Mouse (Mus musculus) frontal cortex, postnatal 36 days (tissue): ENCODE measurements around the gene March10.

Experiments
- DNase-seq, 2 experiments: peaks; one replicate each; pipeline ENCODE4 v3.0.0; 2022; ENCODE audit warnings: low spot score in 2 of 2

March10 gene

DNA sequence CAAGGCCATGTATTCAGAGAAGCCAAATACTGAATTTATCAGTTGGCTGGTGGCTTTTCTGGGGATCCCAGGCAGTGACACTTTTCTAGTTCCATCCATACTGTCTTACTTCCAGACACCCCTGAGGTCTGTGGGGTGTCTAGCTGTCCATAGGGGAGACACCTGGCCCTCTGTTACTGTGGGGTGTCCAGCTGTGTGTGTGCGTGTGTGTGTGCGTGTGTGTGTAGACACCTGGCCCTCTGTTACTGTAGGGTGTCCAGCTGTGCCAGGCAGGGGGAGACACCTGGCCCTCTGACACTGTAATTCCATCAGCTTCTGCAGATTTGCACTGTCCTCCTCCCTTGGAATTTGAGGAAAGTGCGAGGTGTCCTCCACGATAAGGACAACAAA is 102.6 kb downstream of the March10 start:
- DNase-seq, result no peak

DNA sequence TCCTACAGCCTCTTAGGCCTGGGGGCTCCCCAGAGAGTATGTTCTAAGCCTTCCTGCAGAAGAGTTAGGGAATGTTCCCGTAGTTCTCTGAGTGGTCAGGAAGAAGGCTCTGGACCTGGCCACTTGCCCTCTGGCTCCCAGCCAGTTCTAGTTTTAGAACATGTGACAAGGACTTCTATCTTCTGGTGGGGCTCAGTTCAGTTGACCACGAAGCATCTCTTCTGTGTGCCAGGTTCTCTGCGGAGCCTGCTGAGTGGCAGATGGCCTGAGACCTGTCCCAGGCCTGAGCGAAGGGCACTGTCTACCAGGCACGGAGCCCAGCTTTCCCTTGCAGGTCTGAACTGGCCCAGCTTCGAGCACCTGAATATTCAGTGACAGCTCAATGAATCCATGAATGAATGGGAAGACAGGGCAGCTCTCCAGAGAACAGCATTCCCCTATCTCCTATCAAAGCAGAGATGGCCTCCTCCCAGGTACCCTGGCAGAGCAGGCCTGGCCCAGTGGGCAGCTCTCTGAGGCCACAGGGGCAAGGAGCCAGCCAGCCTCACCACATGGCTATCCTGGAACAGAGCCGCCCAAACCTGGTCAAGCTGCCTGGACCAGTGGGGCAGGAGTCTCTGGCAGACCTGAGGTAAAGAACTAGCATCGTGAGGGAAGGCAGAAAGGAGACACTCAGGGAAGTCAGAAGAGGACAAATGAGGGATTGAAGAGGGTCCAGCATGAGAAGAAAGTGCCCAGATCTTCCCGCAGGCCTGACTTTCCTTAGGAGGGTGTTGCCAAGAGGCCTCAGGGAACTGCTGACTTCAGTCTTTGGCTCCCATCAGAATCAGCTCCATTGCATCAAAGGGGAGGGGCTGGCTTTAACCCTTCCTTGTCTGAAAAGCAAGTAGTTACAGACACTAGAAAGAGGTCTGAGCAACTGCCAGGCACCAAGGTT is 103.3 kb downstream of the March10 start:
- DNase-seq, result no peak

DNA sequence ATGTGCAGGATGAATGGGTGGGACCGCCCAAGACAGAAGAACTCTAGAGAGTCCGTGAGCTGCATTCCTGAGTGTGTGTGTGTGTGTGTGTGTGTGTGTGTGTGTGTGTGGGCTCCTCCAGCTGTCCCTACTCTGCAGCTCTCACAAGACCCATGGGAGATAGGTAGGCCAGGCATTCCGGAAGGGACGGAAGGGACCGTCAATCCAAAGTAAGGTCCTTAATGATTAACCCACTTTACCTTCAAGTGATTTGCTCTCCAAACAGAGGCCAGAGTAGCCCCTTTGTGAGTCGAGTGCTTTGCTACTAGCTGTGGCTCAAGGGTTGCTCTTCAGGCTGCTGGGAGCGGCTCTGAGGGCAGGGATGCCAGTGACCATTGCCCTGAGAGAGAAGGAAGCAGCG is 104.4 kb downstream of the March10 start:
- DNase-seq, result no peak

DNA sequence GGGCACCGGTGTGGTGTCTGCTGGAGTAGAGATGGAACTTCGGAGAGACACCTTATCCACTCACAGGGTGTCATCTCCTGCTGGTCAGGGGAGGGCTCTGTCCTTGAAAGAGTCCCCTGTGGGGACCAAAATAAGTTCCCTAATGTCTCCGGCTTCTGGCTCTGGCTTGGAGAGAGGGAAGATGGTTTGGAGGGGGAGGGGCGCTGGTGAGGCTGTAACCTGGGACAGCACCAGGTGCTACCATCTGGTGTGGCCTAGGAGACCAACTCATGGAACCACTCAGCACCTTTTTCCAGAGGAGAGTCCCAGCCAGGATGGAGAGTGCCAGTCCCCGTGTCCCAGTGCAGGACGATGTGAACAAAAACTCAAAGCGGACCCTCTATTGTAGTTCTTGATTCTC is 105.9 kb downstream of the March10 start:
- no peak for DNase-seq

DNA sequence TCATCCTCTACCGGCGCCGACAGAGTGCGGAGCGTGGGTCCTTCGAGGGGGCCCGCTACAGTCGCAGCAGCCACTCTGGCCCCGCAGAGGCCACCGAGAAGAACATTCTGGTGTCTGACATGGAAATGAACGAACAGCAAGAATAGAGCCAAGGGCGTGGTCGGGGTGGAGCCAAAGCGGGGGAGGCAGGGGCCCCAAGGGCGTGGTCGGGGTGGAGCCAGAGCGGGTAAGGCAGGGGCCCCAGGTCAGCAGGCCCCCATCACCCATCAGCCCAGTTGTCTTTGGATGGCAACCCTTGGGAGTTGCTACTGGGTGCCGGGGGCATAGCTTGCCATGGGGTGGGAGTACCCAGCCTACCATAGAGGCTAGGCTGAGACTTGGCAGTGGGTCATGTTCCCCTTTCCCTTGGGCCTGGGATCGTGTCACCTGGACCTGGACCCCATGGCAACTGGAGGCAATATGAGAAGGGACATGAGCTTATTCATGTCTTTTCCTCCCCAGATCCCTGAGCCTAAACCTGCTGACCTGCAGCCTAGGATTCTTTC is 106.7 kb downstream of the March10 start:
- DNase-seq, result no peak

DNA sequence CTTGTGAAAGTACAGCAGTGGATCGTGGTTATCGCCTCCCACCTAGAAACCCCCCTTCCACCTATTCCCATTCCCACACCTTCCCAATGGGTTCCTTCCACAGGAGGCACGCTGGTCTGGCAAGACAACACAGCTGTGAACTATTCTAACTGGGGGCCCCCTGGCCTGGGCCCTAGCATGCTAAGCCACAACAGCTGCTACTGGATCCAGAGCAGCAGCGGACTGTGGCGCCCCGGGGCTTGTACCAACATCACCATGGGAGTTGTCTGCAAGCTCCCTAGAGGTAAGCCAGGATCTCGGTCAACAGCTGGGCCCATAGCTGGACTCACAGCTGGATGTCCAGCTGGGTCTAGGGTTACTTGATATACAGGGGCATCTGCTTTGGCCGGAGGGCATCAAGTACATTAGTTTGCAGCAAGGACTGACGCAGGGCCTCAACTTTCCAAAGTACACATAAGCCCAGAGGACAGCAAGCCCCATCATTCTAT is 108.0 kb downstream of the March10 start:
- DNase-seq, result no peak

DNA sequence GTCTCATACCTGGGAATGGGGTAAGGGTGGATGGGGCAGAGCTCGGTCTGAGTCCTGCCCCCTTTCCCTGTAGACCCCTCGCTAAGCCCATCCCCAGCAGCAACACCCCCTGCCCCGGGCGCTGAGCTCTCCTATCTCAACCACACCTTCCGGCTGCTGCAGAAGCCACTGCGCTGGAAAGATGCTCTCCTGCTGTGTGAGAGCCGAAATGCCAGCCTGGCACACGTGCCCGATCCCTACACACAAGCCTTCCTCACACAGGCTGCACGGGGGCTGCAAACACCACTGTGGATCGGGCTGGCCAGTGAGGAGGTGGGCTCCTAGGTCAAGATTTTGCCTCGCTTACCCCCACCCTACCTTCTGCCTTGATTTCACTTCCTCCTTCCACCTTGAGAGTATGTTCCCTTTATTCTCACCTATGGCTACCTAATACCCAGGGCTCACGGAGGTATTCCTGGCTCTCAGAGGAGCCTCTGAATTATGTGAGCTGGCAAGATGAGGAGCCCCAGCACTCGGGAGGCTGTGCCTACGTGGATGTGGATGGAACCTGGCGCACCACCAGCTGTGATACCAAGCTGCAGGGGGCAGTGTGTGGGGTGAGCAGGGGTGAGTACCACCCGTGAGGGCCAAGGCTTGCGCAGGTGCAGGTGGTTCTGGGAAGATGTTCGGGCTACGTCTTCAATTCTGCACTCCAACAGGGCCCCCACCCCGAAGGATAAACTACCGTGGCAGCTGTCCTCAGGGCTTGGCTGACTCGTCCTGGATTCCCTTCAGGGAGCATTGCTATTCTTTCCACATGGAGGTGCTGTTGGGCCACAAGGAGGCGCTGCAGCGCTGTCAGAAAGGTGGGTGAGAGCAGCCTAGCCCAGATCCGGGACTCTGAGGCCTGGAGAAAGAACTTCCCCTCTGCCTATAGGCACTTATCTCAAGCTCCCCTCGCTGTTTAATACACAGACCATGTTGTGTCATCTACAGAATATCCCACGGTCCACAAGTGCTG is 109.1 kb downstream of the March10 start:
- peak; percentile 87 to 89 for DNase-seq

DNA sequence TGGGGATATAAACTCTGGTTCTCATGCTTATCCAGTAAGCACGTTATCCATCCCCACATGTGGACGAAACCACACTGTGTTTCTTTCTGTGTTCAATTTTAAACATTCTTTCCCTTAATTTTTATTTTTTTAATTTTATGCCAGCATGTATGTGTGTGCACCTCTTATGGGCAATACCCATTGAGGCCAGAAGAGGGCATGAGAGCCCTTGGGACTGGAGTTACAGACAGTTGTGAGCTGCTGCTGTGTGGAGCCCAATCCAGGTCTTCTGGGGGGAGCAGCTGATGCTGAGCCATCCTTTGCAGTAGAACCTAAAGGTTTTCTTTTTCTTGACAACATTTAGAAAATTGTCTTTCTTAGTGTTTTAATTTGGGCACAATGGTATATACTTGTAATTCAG is 111.3 kb downstream of the March10 start:
- DNase-seq, result no peak

DNA sequence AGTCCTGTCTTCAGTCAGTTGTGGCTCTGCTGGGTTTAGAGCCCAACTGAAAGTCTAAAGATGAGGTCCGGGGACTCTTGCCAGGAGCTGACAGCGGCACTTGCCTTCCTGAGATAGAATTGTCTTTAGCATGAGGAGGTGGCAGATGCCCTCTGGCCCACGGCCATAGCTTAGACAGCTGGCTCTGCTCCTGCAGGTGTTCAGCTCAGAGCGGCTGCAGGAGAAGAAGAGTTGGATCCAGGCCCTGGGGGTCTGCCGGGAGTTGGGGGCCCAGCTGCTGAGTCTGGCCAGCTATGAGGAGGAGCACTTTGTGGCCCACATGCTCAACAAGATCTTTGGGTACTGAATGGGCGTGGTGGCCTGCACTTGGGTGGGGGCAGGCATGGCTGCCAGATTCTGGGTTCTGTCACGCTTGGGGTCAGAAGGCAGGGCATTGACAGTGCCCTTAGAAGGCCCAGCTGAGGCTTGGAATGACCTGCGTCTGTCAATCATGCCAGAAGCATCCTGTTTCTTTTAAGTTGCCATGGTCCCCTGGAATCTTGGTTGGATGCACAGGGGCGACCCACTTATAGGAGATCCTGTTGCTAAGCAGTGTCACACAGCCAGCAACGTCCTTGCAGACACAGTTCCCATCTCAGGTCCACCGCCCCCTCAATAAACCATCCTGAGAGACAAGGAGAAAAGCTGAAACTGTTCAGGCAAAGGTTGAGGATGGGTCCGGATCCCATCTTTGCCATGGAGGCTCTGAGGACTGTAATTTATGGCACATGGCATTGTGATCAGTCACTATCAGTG is 117.7 kb downstream of the March10 start:
- no peak for DNase-seq

DNA sequence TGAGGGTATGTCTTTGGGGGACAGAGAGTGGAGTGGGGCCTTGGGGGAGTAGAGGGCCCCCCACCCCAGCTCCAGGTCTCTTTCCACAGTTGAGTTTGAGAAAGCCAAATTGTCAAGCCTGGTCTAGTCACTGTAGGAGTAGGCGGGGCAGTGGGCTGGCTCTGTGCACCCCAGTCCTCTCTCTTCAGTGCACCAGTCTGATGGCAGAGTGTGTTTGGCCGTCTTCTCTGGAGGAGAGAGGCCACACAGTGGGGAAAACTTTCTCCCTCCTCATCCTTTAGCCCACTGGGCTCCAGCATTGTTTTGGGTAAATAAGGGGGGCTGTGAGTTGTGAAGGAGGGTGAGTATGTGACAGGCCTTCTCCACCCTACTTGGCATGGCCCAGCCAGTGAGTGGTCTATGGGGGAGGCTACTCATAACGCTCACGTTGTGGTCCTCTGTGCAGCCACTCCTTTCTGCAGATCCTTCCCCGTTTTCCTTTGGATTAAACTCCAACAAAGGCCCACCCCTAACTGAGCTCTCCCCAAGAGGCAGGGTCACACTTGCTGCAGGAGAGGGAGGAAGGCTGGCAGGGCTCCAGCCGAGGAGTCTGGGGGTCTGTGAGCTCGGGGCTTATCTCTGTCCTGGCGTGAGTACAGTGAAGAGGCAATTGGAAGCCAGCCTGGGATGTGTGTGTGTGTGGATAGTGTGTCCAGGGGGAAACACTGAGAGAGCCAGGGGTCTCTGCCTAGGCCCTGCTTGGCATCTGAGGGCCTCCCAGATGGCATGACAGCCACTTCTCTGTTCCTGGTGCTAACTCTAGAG is 122.5 kb downstream of the March10 start:
- no peak for DNase-seq

DNA sequence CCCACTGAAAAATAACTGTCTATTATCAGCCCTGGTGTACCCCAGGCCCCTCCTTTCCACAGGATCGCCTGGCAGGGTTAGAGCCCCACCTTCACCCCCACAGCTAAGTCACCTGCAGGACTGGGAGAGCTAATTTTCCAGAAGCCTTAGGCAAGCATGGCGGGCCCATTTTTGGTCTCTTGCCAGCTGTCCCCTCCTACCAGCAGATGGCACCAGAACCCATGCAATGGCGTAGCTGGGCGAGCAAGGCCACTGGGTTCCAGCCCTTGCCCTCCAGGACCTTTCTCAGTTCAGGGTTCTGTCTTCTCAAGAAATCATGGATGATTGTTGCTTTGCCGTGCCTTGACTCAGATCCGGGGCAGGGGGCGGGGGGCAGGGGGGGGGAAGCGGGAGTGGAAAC is 124.1 kb downstream of the March10 start:
- peak; percentile 62 to 75 for DNase-seq

DNA sequence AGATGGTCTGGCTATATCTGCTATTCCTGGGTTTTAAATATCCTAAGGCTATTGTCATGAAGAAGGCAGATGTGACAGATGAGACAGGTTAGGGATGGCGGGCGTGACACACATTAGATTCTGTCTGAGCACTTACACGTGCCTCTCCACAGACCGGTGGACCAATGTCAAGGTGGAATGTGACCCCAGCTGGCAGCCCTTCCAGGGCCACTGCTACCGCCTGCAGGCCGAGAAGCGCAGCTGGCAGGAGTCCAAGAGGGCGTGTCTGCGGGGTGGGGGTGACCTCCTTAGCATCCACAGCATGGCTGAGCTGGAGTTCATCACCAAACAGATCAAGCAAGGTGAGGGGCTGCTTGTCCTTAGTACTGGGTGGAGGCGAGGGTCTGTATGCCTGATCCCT is 124.8 kb downstream of the March10 start:
- DNase-seq, result no peak

DNA sequence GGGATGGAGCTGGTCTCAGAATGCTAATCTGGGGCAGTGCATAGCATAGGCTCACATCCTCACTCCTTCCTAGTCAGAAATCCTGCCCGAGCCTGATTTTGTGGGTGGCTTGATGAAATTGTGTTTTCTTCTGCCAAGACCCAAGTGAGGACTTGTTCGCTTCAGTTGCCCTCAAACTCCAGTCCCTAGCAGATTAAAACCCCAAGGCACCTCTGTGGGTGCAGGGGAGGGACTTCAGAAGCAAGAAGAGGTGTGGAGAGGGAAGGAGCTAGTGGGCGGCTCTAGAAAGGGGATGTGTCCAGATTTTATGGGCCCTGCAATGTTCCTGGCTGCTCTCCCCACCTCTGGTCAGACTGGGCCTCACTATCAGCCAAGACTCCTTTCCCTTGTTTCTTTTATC is 125.4 kb downstream of the March10 start:
- no peak for DNase-seq

DNA sequence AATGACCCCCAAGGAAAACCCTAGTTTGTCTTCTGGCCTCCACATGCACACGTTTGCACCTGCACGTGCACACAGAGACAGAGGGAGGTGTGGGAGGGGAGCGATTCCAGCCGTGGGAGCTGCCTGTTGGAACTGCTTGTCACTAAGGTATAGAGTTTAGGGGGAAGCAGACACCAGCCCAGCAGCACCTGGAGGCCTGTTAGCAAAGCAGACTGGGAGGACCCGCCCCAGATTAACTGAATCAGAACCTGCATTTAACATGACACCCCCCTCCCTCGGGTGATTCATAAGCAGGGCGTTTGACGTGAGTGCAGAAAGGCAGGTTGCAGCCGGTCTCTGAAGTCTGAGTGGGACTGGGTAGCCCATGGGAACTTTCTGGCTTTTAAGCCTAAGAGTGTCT is 126.6 kb downstream of the March10 start:
- no peak for DNase-seq

DNA sequence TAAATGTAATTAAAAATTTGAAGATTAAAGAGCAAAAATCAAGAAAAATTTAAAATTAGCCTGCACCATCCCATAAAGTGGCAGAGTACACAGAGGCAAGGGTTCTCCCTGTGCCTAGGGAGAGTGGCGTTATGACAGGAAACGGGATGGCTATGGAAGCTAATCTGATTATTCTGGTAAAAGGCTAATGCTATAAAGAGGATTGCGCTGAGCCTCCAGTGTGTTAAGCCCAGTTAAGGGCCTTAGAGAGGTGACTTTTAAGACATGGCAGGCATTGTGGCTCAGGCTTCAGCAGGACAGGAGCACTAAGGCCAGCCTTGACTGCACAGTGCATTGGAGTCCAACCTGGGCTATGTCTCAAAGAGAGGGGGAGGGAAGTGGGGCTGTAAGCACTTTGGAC is 129.4 kb downstream of the March10 start:
- no peak for DNase-seq

DNA sequence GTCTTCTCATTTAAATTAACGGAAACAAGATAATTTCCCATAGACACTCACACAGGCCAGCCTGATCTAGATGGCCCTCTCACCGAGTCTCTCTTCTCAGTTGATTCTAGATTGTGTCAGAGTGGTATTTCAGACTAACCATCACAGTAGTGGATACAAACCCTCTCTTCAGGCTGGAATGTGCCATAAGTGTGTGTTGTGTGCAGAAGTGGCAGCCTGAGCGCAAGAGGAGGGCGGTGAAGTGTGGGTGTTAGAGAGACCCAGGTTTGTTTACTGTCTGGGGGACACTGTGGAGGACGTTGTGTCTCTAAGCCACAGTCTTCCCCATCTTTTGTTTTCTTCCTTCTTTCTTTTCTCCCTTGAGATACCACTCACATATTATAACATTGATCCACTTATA is 133.0 kb downstream of the March10 start:
- no peak for DNase-seq

DNA sequence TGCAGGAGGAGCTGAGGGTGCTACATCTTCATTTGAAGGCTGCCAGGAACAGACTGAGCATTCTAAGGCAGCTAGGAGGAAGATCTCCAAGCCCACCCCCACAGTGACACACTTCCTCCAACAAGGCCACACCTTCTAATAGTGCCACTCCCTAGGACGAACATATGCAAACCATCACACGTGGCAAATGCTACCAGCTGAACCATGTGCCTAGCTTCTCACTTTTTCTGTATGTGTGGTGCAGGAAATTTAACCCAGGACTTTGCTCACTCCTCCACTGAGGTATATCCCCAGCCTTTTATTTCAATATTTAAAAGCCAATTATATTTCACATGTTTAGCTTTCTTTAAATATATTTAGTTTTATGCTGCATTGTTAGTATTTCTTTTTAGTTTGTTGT is 135.4 kb downstream of the March10 start:
- DNase-seq, result no peak

DNA sequence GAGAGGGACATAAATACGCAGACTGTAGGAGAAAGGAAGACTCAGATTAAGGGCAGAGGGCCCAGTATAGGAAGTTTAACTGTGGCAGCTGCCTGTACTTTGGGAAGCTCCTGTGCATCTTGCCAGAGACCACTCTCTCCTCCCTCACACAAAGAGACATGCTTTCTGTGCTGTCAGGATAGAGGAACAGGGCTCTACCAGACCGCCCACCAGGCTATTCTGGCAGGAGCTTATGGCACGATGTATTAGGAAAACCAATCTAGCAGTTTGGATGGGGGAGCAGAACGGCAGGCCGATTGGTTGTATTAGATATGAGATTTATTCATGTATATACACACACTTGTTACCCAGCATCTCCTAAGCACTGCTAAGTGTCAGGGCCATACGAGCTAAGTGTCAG is 138.8 kb downstream of the March10 start:
- DNase-seq, result no peak

DNA sequence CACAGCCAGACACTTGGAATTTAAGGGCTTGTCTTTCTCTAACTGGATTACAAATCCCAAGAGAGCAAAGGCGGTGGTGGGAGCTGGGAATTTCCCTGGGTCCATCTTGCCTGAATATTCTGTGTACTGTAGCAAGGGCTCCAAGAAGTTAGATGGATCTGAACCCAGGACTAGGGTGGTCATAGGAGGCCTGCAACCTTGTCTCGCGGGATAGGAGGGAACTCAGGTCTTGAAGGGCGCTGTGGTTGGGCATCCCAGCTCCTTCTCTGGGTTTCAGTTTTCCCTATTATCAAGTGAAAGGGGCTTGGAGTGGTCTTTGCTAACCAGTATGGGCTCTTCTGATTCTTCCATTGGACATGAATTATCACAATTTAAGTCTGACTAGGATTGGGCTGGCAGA is 140.4 kb downstream of the March10 start:
- no peak for DNase-seq

DNA sequence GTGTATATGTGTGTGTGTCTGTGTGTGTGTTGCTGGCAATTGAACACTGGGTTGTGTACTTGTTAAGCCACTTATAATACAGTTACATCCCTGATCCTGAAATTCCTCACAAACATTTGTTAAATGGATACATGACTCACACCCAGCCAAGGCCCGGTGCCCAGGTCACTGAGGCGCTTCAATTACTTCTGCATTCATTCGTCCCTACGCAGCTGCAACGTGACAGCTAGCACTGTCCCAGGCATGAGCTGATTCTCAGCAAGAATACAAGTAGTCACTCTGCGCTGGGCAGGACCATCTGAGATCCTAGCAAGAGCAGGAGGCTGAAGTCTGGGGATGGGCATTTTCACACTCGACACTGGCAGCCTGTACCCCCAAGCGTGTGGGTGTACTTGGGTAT is 141.2 kb downstream of the March10 start:
- DNase-seq, result no peak

DNA sequence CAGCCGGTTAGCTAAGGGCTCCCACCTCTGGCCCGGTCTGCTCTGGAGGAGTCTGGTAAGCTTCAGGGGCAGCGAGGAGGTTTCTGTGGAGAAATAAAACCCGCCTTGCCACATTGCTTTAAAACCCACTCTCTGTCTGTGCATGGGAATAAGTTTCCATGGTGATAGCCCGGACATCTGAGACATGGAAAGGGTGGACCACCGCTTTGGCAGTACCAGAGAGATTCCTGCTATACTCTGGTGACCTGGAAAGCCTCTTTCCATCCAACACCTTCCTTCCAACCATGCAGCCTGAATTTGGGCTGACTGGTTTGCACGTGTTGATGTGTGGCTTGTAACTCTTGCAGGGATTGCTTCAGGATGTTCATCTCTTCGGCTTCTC is 142.9 kb downstream of the March10 start:
- peak in 1 of 2 experiments; percentile 26 for DNase-seq
